Mouse (Mus musculus) heart, embryonic 13.5 days (tissue): ENCODE measurements at regions not wholly inside any gene's neighbourhood (a gene's known extent, or its start where the extent isn't known, plus 50 kb on each side); places are given as distances from the start of the nearest gene placed in this dataset.

Source experiments
- ATAC-seq: fragments of 200-750 bp; cut with Nextera tagmentation; 2 replicates; pipeline ENCODE4 v1.8.0; 2017; ENCODE audit warnings: moderate TSS enrichment; ENCODE audit not compliant: insufficient number of reproducible peaks, low FRiP score, low TSS enrichment; ENCODE audit errors: extremely low read depth
- H3K27ac ChIP-seq: fragments of 300-500 bp; sonication (generic); replicated peaks from 2 replicates; pipeline ENCODE4 v1.5.1; 2015; ENCODE audit warnings: moderate library complexity, mild to moderate bottlenecking, inconsistent platforms
- H3K27me3 ChIP-seq: fragments of 300-500 bp; sonication (generic); replicated peaks from 2 replicates; pipeline ENCODE4 v1.6.1; 2015; ENCODE audit warnings: mild to moderate bottlenecking, inconsistent platforms
- H3K36me3 ChIP-seq: fragments of 300-500 bp; sonication (generic); 2 replicates; pipeline ENCODE4 v1.6.1; 2015; ENCODE audit warnings: mild to moderate bottlenecking, inconsistent platforms
- H3K4me1 ChIP-seq: fragments of 300-500 bp; sonication (generic); 2 replicates; pipeline ENCODE4 v1.6.1; 2015; ENCODE audit warnings: inconsistent platforms
- H3K4me2 ChIP-seq: fragments of 300-500 bp; sonication (generic); 2 replicates; pipeline ENCODE4 v1.6.1; 2015; ENCODE audit warnings: inconsistent platforms, mild to moderate bottlenecking, moderate library complexity
- H3K4me3 ChIP-seq: fragments of 300-500 bp; sonication (generic); 2 replicates; pipeline ENCODE4 v1.5.1; 2015; ENCODE audit warnings: moderate library complexity, mild to moderate bottlenecking, inconsistent platforms
- H3K9ac ChIP-seq: fragments of 300-500 bp; sonication (generic); 2 replicates; pipeline ENCODE4 v1.6.1; 2015; ENCODE audit warnings: inconsistent platforms, mild to moderate bottlenecking, moderate library complexity
- H3K9me3 ChIP-seq: fragments of 300-500 bp; sonication (generic); 2 replicates; pipeline ENCODE4 v1.6.1; 2016; ENCODE audit warnings: inconsistent platforms
- WGBS: fragments of 180-500 bp; shearing (Covaris S2); methylation state at CpG from one replicate; pipeline ENCODE4 v1.1.7; 2015; ENCODE audit warnings: mixed read lengths; 5-methylcytosine and 5-hydroxymethylcytosine counted together

GRCm38 (mm10) chr16:5829071-5829470 lies 56.1 kb upstream of the Rbfox1 start:
- Histone ChIP-seq H3K4me1 (no peaks in the 10 kb centered on the region), H3K27ac (no peak overlapping the region), H3K9me3 (peaks cover 3% of the 10 kb centered on the region; the same call in 1 of the 2 replicates), H3K9ac (no peak overlapping the region), H3K27me3 (no peaks in the 10 kb centered on the region), H3K4me2 (no peak overlapping the region), H3K4me3 (no peak overlapping the region), H3K36me3 (no peaks in the 10 kb centered on the region)
- 66% methylated on average over 9 of the region's 9 CpGs for WGBS
- no peak for ATAC-seq

GRCm38 (mm10) chr16:5823316-5823715 lies 61.8 kb upstream of the Rbfox1 start:
- Histone ChIP-seq H3K9me3 (peaks cover 3% of the 10 kb centered on the region; the same call in 1 of the 2 replicates), H3K27me3 (no peaks in the 10 kb centered on the region), H3K4me3 (no peak overlapping the region), H3K27ac (no peak overlapping the region), H3K36me3 (no peaks in the 10 kb centered on the region), H3K4me2 (no peak overlapping the region), H3K9ac (no peak overlapping the region), H3K4me1 (no peaks in the 10 kb centered on the region)
- 21% methylated on average over 1 of the region's 1 CpGs for WGBS
- ATAC-seq, result no peak

GRCm38 (mm10) chr16:5817166-5817565 lies 68.0 kb upstream of the Rbfox1 start:
- H3K27me3 ChIP-seq, result no peaks in the 10 kb centered on the region
- no peaks in the 10 kb centered on the region for H3K9me3 ChIP-seq
- 56% methylated on average over 3 of the region's 3 CpGs for WGBS
- H3K4me1 ChIP-seq, result no peaks in the 10 kb centered on the region
- H3K4me2 ChIP-seq, result no peak overlapping the region
- no peak for ATAC-seq
- H3K9ac ChIP-seq, result no peak overlapping the region
- no peak overlapping the region for H3K4me3 ChIP-seq
- no peak overlapping the region for H3K27ac ChIP-seq
- no peaks in the 10 kb centered on the region for H3K36me3 ChIP-seq

- no peaks in the 10 kb centered on the region for H3K27me3 ChIP-seq
- no peaks in the 10 kb centered on the region for H3K36me3 ChIP-seq
- H3K4me2 ChIP-seq, result no peak overlapping the region
- H3K9me3 ChIP-seq, result no peaks in the 10 kb centered on the region
- H3K9ac ChIP-seq, result no peak overlapping the region
- H3K27ac ChIP-seq, result no peak overlapping the region
- WGBS, result 82% methylated on average over 2 of the region's 2 CpGs
- no peak overlapping the region for H3K4me3 ChIP-seq
- no peaks in the 10 kb centered on the region for H3K4me1 ChIP-seq
- ATAC-seq, result no peak
Observed at GRCm38 (mm10) chr16:5812245-5812820, 72.8 kb upstream of the Rbfox1 start.

GRCm38 (mm10) chr16:5811654-5811992 lies 73.5 kb upstream of the Rbfox1 start:
- no peak overlapping the region for H3K27ac ChIP-seq
- H3K27me3 ChIP-seq, result no peaks in the 10 kb centered on the region
- no peak overlapping the region for H3K4me3 ChIP-seq
- no peak overlapping the region for H3K4me2 ChIP-seq
- H3K4me1 ChIP-seq, result no peaks in the 10 kb centered on the region
- H3K9me3 ChIP-seq, result no peaks in the 10 kb centered on the region
- WGBS, result 35% methylated on average over 2 of the region's 2 CpGs
- no peak overlapping the region for H3K9ac ChIP-seq
- no peaks in the 10 kb centered on the region for H3K36me3 ChIP-seq
- no peak for ATAC-seq

GRCm38 (mm10) chr16:5810986-5811653 lies 74.0 kb upstream of the Rbfox1 start:
- H3K27ac ChIP-seq, result no peak overlapping the region
- no peak overlapping the region for H3K9ac ChIP-seq
- no peak for ATAC-seq
- no peak overlapping the region for H3K4me3 ChIP-seq
- no peaks in the 10 kb centered on the region for H3K27me3 ChIP-seq
- H3K4me1 ChIP-seq, result no peaks in the 10 kb centered on the region
- H3K9me3 ChIP-seq, result no peaks in the 10 kb centered on the region
- no peaks in the 10 kb centered on the region for H3K36me3 ChIP-seq
- H3K4me2 ChIP-seq, result no peak overlapping the region
- 46% methylated on average over 10 of the region's 10 CpGs for WGBS

- no peak overlapping the region for H3K27ac ChIP-seq
- H3K9ac ChIP-seq, result no peak overlapping the region
- 62% methylated on average over 7 of the region's 7 CpGs for WGBS
- no peaks in the 10 kb centered on the region for H3K36me3 ChIP-seq
- H3K4me3 ChIP-seq, result no peak overlapping the region
- H3K27me3 ChIP-seq, result no peaks in the 10 kb centered on the region
- no peak for ATAC-seq
- H3K4me2 ChIP-seq, result no peak overlapping the region
- no peaks in the 10 kb centered on the region for H3K9me3 ChIP-seq
- no peaks in the 10 kb centered on the region for H3K4me1 ChIP-seq
Observed at GRCm38 (mm10) chr16:5798188-5798587, 87.0 kb upstream of the Rbfox1 start.

- H3K9me3 ChIP-seq, result no peaks in the 10 kb centered on the region
Observed at GRCm38 (mm10) chr16:5792216-5792615, 92.9 kb upstream of the Rbfox1 start.

GRCm38 (mm10) chr16:5790161-5790560 lies 95.0 kb upstream of the Rbfox1 start:
- 64% methylated on average over 3 of the region's 3 CpGs for WGBS
- Histone ChIP-seq H3K27ac (no peak overlapping the region), H3K9ac (no peak overlapping the region)

More at GRCm38 (mm10) chr16:5792216-5792615, 92.9 kb upstream of the Rbfox1 start:
- H3K4me3 ChIP-seq, result no peak overlapping the region
- H3K9ac ChIP-seq, result no peak overlapping the region
- no peak overlapping the region for H3K4me2 ChIP-seq
- H3K36me3 ChIP-seq, result no peaks in the 10 kb centered on the region
- WGBS, result 37% methylated on average over 1 of the region's 1 CpGs
- H3K27ac ChIP-seq, result no peak overlapping the region
- no peaks in the 10 kb centered on the region for H3K27me3 ChIP-seq
- H3K4me1 ChIP-seq, result no peaks in the 10 kb centered on the region
- no peak for ATAC-seq

GRCm38 (mm10) chr16:5787206-5787605 lies 97.9 kb upstream of the Rbfox1 start:
- Histone ChIP-seq H3K4me2 (no peak overlapping the region), H3K4me3 (no peak overlapping the region), H3K9me3 (no peaks in the 10 kb centered on the region), H3K9ac (no peak overlapping the region), H3K36me3 (no peaks in the 10 kb centered on the region), H3K27ac (no peak overlapping the region), H3K4me1 (no peaks in the 10 kb centered on the region), H3K27me3 (no peaks in the 10 kb centered on the region)
- ATAC-seq, result no peak

More at GRCm38 (mm10) chr16:5790161-5790560, 95.0 kb upstream of the Rbfox1 start:
- Histone ChIP-seq H3K4me1 (no peaks in the 10 kb centered on the region), H3K27me3 (no peaks in the 10 kb centered on the region), H3K9me3 (no peaks in the 10 kb centered on the region), H3K4me2 (no peak overlapping the region), H3K36me3 (no peaks in the 10 kb centered on the region), H3K4me3 (no peak overlapping the region)
- no peak for ATAC-seq

GRCm38 (mm10) chr16:5766771-5767421 lies 118.3 kb upstream of the Rbfox1 start:
- WGBS, result 68% methylated on average over 19 of the region's 19 CpGs
- H3K27me3 ChIP-seq, result no peaks in the 10 kb centered on the region
- no peaks in the 10 kb centered on the region for H3K4me1 ChIP-seq
- ATAC-seq, result no peak
- H3K9me3 ChIP-seq, result no peaks in the 10 kb centered on the region
- no peak overlapping the region for H3K4me2 ChIP-seq
- no peak overlapping the region for H3K9ac ChIP-seq
- no peaks in the 10 kb centered on the region for H3K36me3 ChIP-seq
- no peak overlapping the region for H3K27ac ChIP-seq
- no peak overlapping the region for H3K4me3 ChIP-seq

- H3K4me1 ChIP-seq, result no peaks in the 10 kb centered on the region
- no peak for ATAC-seq
- H3K9me3 ChIP-seq, result no peaks in the 10 kb centered on the region
- WGBS, result 20% methylated on average over 4 of the region's 4 CpGs
- no peak overlapping the region for H3K9ac ChIP-seq
- no peaks in the 10 kb centered on the region for H3K36me3 ChIP-seq
- no peak overlapping the region for H3K4me3 ChIP-seq
- no peak overlapping the region for H3K4me2 ChIP-seq
- no peak overlapping the region for H3K27ac ChIP-seq
- no peaks in the 10 kb centered on the region for H3K27me3 ChIP-seq
Observed at GRCm38 (mm10) chr16:5765143-5765542, 120.0 kb upstream of the Rbfox1 start.
